Mouse (Mus musculus): ENCODE results near the gene Etv6. TPM values are rescaled to one million over a fixed set of nuclear protein-coding genes. Genes with fewer than 3 reads are reported as not detected.

Gene Etv6
- total and polyA plus RNA-seq, 3 experiments: 12.6 to 25.9 TPM; not detected in 1

- Histone ChIP-seq H3K9ac (ENCODE audit: control insufficient read depth, low read depth, low read length, poor library complexity, severe bottlenecking) (no peak overlapping the region), H3K27ac (ENCODE audit: control insufficient read depth, low read depth, low read length) (no peak overlapping the region), H3K36me3 (ENCODE audit: control insufficient read depth in 1 of 2, insufficient read depth in 2 of 2, low read length in 2 of 2) (peaks cover 0 to 30% of the 10 kb centered on the region in 2 experiments), H3K9me3 (replicated peaks; ENCODE audit: insufficient read depth, low read length) (no peaks in the 10 kb centered on the region), H3K27me3 (ENCODE audit: control insufficient read depth in 1 of 2, insufficient read depth in 2 of 2, low read length in 2 of 2) (no peaks in the 10 kb centered on the region), H3K4me3 (ENCODE audit: control insufficient read depth in 1 of 2, insufficient read depth in 1 of 2, low read depth in 2 of 2, low read length in 2 of 2) (no peak overlapping the region), H3K4me1 (ENCODE audit: control insufficient read depth in 1 of 2, insufficient read depth in 2 of 2, low read length in 2 of 2) (peaks cover 9 to 24% of the 10 kb centered on the region in 2 experiments; a peak in 3 of 4 replicates), H3K79me2 (ENCODE audit: control insufficient read depth, insufficient read depth, low read length, poor library complexity) (peaks cover 3% of the 10 kb centered on the region)
- TF ChIP-seq UBTF (IDR thresholded peaks at IDR 0.05; ENCODE audit: borderline replicate concordance, insufficient read depth, low read depth, low read length) (no peak), POLR2AphosphoS2 (IDR thresholded peaks at IDR 0.05; ENCODE audit: low read length) (no peak), TCF12 (IDR thresholded peaks at IDR 0.05; ENCODE audit: low read depth, low read length) (no peak), CHD2 (IDR thresholded peaks at IDR 0.05; ENCODE audit: low read length) (no peak), HCFC1 (IDR thresholded peaks at IDR 0.05; ENCODE audit: low read depth, low read length) (no peak), USF2 (IDR thresholded peaks at IDR 0.05; ENCODE audit: borderline replicate concordance in 1 of 2, insufficient read depth in 1 of 2, low read depth in 1 of 2, low read length in 2 of 2) (no peak), MAX (IDR thresholded peaks at IDR 0.05; ENCODE audit: low read length) (no peak), POLR2AphosphoS5 (IDR thresholded peaks at IDR 0.05; ENCODE audit: borderline replicate concordance, low read depth, low read length) (no peak), E2F4 (IDR thresholded peaks at IDR 0.05; ENCODE audit: borderline replicate concordance, low read depth, low read length) (no peak)
- DNase-seq (ENCODE audit: low read depth, low spot score): no peak
Measured at GRCm38 (mm10) chr6:134113168-134113567, 77.7 kb downstream of the Etv6 start.

- no peak for DNase-seq (ENCODE audit: low read depth, low spot score)
- Histone ChIP-seq H3K79me2 (ENCODE audit: control insufficient read depth, insufficient read depth, low read length, poor library complexity) (peaks cover 5% of the 10 kb centered on the region), H3K9me3 (replicated peaks; ENCODE audit: insufficient read depth, low read length) (no peaks in the 10 kb centered on the region), H3K9ac (ENCODE audit: control insufficient read depth, low read depth, low read length, poor library complexity, severe bottlenecking) (no peak overlapping the region), H3K4me1 (ENCODE audit: control insufficient read depth in 1 of 2, insufficient read depth in 2 of 2, low read length in 2 of 2) (peaks cover 5 to 24% of the 10 kb centered on the region in 2 experiments; a peak in 2 of 4 replicates), H3K27ac (ENCODE audit: control insufficient read depth, low read depth, low read length) (no peak overlapping the region), H3K4me3 (ENCODE audit: control insufficient read depth in 1 of 2, insufficient read depth in 1 of 2, low read depth in 2 of 2, low read length in 2 of 2) (no peak overlapping the region), H3K36me3 (ENCODE audit: control insufficient read depth in 1 of 2, insufficient read depth in 2 of 2, low read length in 2 of 2) (peaks cover 0 to 24% of the 10 kb centered on the region in 2 experiments; a peak in 3 of 4 replicates), H3K27me3 (ENCODE audit: control insufficient read depth in 1 of 2, insufficient read depth in 2 of 2, low read length in 2 of 2) (no peaks in the 10 kb centered on the region)
- no peak for TF ChIP-seq EP300 (IDR thresholded peaks at IDR 0.05; ENCODE audit: low read depth in 1 of 2, low read length in 2 of 2)
- TF ChIP-seq POLR2AphosphoS2 (IDR thresholded peaks at IDR 0.05; ENCODE audit: low read length): no peak
Measured at GRCm38 (mm10) chr6:134115219-134115968, 79.9 kb downstream of the Etv6 start.

DNA sequence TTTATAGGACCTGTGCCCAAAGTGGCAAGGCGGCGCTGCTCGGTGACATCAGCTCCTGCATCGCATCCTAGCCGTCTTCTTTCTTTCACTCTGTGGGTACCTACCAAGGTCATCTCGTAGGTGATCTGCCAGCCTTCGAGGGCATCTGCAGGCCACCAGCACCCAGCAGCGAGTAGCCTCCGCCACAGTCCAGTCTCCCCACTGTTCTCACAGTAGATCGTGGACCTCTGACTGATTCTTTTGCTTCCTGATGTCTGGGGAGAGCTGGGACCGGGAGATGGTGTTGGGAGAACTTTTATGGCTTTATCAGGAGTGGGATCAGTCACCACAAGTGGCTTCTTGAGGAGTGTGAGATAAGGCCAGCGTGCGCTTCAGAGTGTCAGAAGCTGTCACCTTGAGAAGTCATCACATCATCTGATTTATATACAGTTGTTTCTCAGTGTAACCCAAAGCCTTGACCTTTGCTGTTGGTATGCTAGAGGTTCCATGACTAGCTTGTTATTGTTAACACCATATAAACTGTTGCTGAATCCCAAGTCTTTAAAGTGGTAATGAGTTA is 82.0 kb downstream of the Etv6 start:
- Histone ChIP-seq H3K27ac (ENCODE audit: control insufficient read depth, low read depth, low read length) (no peak overlapping the region), H3K4me1 (ENCODE audit: control insufficient read depth in 1 of 2, insufficient read depth in 2 of 2, low read length in 2 of 2) (peaks cover 4 to 8% of the 10 kb centered on the region in 2 experiments; a peak in 2 of 4 replicates), H3K79me2 (ENCODE audit: control insufficient read depth, insufficient read depth, low read length, poor library complexity) (peaks cover 3% of the 10 kb centered on the region), H3K4me3 (ENCODE audit: control insufficient read depth in 1 of 2, insufficient read depth in 1 of 2, low read depth in 2 of 2, low read length in 2 of 2) (no peak overlapping the region), H3K27me3 (ENCODE audit: control insufficient read depth in 1 of 2, insufficient read depth in 2 of 2, low read length in 2 of 2) (no peaks in the 10 kb centered on the region), H3K9ac (ENCODE audit: control insufficient read depth, low read depth, low read length, poor library complexity, severe bottlenecking) (no peak overlapping the region), H3K9me3 (replicated peaks; ENCODE audit: insufficient read depth, low read length) (no peaks in the 10 kb centered on the region), H3K36me3 (ENCODE audit: control insufficient read depth in 1 of 2, insufficient read depth in 2 of 2, low read length in 2 of 2) (peaks cover 0 to 15% of the 10 kb centered on the region in 2 experiments; a peak in 3 of 4 replicates)
- TF ChIP-seq MYB (IDR thresholded peaks at IDR 0.05; ENCODE audit: low read depth, low read length) (no peak), POLR2AphosphoS5 (IDR thresholded peaks at IDR 0.05; ENCODE audit: borderline replicate concordance, low read depth, low read length) (no peak), GATA1 (IDR thresholded peaks at IDR 0.05; ENCODE audit: low read depth, low read length) (peak; percentile 60; the same call in 1 of the 2 replicates), RAD21 (IDR thresholded peaks at IDR 0.05; ENCODE audit: low read depth, low read length) (no peak)
- DNase-seq (ENCODE audit: low read depth, low spot score): peak; percentile 15
